Mouse (Mus musculus): ENCODE data around the gene Twnk. TPM values are rescaled to one million over a fixed set of nuclear protein-coding genes. Genes with fewer than 3 reads are reported as not detected.

Gene Twnk
- polyA plus RNA-seq, 1 experiment, result 7.2 TPM

DNA sequence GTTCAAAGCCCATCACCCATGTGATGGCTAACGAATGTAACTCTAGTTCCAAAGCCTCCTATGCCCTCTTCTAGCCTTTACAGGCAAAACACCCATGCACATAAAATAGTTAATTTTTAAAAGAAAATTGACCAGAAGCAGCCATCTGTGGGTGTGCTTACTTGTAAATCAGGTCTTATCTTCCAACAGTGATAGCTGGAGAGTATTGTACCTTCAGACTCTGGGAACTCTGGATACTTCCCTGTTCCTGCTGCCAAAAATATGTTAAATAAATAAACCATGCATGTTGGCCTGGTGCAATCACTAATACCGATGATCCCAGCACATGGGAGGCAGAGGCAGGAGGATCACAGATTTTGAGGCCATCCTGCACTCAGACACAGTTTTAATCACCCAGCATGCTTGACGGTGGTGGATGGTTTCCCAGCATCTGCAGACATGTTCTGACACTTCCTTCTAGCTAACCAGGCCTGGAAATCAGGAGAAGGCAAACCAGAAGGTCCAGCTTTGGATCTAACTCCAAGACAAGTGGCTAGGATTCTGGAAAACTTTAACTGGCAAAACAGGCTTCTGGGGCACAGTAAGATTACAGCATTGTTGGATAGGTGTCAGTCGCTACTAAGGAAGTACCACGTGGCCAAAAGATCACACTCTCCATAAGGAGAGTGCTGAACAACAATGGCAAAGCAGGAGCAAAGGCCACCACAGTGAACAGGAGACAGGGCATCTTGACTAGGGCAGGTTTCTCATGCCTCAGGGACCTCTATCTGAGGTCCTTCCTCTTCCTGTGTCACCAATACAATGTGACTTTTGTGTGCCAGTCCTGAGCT is 20.1 kb upstream of the Twnk start:
- WGBS, result 42% methylated on average over 5 of the region's 5 CpGs
- TF ChIP-seq CTCF (IDR thresholded peaks at IDR 0.05; ENCODE audit: insufficient read depth, low read length), result no peak
- no peak for TF ChIP-seq POLR2A (IDR thresholded peaks at IDR 0.05; ENCODE audit: borderline replicate concordance, extremely low read depth, low read depth, low read length)
- H3K4me1 ChIP-seq (ENCODE audit: control insufficient read depth, insufficient read depth, low read length), result peaks cover 2% of the 10 kb centered on the region; the same call in 1 of the 2 replicates
- H3K4me3 ChIP-seq (replicated peaks; ENCODE audit: extremely low read depth, low read depth, low read length), result no peak overlapping the region
- no peak for DNase-seq

DNA sequence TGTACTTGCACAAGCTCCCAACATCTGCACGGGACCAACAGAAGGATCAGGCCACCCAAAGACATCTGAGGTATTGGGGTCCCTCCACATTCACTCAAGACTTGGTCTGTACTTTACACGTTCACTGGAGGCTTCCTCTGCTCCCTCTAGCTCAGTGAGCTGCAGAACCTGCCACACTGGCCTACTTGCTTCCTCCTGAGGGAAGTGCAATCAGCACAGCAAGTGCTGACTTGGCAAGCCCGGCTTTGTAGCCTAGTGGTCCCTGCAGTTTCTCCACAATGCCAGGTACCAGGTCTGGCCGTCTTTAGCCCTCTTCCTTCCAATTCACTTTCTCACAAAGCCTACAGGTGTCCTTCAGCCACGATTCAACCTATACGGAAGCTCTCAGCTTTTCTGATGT is 18.5 kb upstream of the Twnk start:
- Histone ChIP-seq H3K4me1 (ENCODE audit: control insufficient read depth, insufficient read depth, low read length) (peaks cover 2% of the 10 kb centered on the region; the same call in 1 of the 2 replicates), H3K4me3 (replicated peaks; ENCODE audit: extremely low read depth, low read depth, low read length) (no peak overlapping the region)
- TF ChIP-seq POLR2A (IDR thresholded peaks at IDR 0.05; ENCODE audit: borderline replicate concordance, extremely low read depth, low read depth, low read length) (no peak), CTCF (IDR thresholded peaks at IDR 0.05; ENCODE audit: insufficient read depth, low read length) (no peak)
- DNase-seq, result no peak
- WGBS, result 75% methylated on average over 6 of the region's 6 CpGs

DNA sequence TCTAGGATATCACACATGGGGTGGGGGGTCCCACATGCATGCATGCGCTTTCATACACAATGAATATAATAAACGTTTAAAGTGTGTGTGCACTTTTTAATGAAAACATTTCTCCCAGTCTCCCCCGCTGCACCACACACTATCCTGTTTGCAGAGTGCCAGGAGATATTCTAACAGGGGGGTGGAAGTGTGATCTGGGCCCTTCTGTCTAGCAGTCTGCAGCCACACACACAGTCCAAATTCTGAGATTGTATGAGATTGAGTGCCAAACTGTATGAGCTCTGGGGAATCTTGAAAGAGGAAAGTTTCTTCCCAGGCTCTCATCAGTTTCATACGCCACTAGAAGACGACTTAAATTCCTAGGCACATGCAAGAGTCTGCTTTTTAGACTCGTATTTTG is 17.6 kb upstream of the Twnk start:
- 60% methylated on average over 6 of the region's 6 CpGs for WGBS

DNA sequence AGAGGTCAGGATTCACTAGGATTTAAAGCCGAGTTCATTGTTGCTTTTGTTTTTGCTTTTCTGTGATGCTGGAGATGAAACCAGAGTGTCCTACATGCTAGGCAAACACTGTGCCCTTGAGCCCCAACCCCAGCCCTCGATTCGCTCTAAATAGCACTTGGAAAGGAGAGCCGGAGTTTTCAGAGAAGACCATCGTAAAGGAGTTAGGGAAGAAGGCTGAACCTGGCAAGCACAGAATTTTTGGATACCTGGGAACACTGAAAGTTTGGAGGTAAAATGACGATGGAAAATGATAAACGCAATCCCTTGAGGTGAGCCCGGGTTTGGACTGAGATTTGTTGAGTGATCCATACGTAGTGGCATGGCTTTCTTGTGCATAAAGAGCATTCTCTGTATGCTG is 17.1 kb upstream of the Twnk start:
- peaks cover 2% of the 10 kb centered on the region; the same call in 1 of the 2 replicates for H3K4me1 ChIP-seq (ENCODE audit: control insufficient read depth, insufficient read depth, low read length)
- H3K4me3 ChIP-seq (replicated peaks; ENCODE audit: extremely low read depth, low read depth, low read length), result no peak overlapping the region
- 42% methylated on average over 9 of the region's 9 CpGs for WGBS
- no peak for TF ChIP-seq CTCF (IDR thresholded peaks at IDR 0.05; ENCODE audit: insufficient read depth, low read length)
- no peak for TF ChIP-seq POLR2A (IDR thresholded peaks at IDR 0.05; ENCODE audit: borderline replicate concordance, extremely low read depth, low read depth, low read length)
- DNase-seq, result no peak

More for the DNA sequence above, 17.6 kb upstream of the Twnk start:
- TF ChIP-seq CTCF (IDR thresholded peaks at IDR 0.05; ENCODE audit: insufficient read depth, low read length) (no peak), POLR2A (IDR thresholded peaks at IDR 0.05; ENCODE audit: borderline replicate concordance, extremely low read depth, low read depth, low read length) (no peak)
- Histone ChIP-seq H3K4me3 (replicated peaks; ENCODE audit: extremely low read depth, low read depth, low read length) (no peak overlapping the region), H3K4me1 (ENCODE audit: control insufficient read depth, insufficient read depth, low read length) (peaks cover 2% of the 10 kb centered on the region; the same call in 1 of the 2 replicates)
- no peak for DNase-seq

DNA sequence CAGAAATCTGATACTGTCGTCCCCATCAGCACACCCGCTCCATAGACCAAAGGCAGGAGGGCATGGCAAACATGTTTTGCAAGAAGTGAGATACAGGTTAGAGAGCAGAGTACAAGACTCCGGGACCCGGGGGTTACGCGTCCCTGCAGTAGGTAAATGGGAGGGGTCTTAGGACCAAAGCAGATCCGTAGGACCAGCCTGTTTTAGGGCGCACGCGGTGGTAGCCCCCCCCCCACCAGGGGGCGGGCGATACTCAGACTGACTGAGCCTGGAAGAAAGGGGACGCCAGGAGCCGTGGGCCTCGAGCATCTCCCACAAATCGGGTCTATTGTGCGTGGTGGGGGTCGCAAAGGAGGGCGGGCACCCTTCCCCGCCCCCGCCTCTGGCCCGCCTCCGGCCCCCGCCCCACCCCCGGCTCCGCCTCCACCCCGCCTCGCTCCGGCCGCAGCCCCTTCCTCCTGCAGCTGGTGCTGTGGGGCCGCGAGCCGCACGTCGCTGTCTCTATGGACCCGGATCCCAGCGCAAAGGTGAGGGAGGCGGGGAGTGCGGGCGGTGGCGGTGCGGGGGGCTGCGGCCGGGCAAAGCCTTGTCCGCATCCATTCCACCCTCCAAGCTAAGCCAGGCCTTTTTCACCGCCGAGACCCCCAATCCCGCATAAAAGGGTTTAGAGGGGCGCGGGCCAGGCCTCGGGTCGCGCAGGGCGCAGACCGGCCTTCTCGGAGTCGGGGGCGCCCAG is 16.5 kb upstream of the Twnk start, which contains the start of gene Sema4g:
Gene Sema4g, plus strand, starts transcription at position 271 of the 736 bp plus-strand sequence.
- Histone ChIP-seq H3K4me3 (replicated peaks; ENCODE audit: extremely low read depth, low read depth, low read length) (peak within 1 kb of the TSS; percentile 47), H3K4me1 (ENCODE audit: control insufficient read depth, insufficient read depth, low read length) (peaks cover 2% of the 10 kb centered on the region; the same call in 1 of the 2 replicates)
- DNase-seq, result peak; percentile 24
- TF ChIP-seq CTCF (IDR thresholded peaks at IDR 0.05; ENCODE audit: insufficient read depth, low read length) (no peak), POLR2A (IDR thresholded peaks at IDR 0.05; ENCODE audit: borderline replicate concordance, extremely low read depth, low read depth, low read length) (no peak)
- 2% methylated on average over 54 of the region's 58 CpGs for WGBS

DNA sequence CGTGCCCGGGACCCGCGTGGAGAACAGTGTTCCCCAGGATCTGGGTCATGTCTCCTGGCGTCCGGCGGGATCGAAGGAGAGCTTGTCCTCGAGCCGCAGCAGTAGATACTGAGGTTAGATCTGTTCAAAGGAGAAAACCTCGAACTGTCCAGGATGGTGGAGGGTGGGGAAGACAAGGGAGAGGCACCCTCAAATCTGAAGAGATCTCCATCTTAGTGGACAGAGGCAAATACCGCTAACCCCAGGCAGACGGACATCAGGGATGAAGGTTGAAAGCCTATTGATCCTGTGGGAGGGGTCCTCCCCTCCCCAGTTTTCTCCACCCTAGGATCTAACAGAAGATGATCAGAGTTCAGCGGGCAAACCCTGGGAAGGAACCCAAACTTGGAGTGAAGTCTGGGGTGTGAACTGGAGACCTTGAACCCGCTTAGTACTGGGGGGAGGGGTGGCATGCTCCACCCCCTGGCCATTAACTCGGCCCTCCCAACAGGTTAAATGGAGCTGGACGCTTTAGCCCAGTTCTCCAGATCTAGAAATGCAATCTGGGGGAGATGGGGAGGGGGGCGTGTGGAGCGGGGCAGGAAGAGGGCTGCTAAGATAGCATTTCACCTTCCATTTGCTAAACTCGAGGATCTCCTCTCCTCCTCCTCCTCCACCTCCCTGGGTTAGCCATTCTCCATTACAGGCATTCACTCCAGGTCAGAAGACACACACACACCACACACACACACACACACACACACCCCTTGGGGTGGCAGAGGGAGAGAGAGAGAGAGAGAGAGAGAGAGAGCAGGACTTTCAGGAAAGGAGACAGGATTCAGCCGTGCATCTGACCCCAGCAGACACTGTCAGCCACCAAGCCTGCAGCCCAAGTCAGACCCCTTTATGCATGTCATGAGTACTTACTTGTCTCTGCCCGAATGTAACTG is 15.6 kb upstream of the Twnk start:
- DNase-seq, result no peak
- TF ChIP-seq CTCF (IDR thresholded peaks at IDR 0.05; ENCODE audit: insufficient read depth, low read length) (no peak), POLR2A (IDR thresholded peaks at IDR 0.05; ENCODE audit: borderline replicate concordance, extremely low read depth, low read depth, low read length) (no peak)
- WGBS, result 16% methylated on average over 22 of the region's 22 CpGs
- H3K4me1 ChIP-seq (ENCODE audit: control insufficient read depth, insufficient read depth, low read length), result peaks cover 2% of the 10 kb centered on the region; the same call in 1 of the 2 replicates
- peak overlapping the region; percentile 47 for H3K4me3 ChIP-seq (replicated peaks; ENCODE audit: extremely low read depth, low read depth, low read length)

DNA sequence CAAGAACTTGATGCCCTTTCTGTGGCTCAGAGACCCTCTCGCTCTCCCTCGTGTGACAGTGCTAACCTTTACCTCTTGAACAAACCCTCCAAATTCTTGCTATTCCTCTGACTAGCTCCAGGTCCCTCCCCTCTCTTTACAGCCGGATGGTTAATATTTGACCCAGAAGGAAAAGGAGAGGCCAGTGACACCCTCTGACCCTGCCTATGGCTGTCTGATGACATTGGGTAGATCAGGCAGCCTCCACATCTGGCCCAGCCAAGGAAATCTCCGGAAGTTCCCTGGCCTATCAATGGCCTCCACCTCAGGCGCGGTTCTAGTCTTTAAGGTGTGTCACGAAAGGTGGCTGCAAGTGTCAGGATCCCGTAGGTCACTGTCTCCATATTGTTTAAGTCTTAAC is 14.4 kb upstream of the Twnk start:
- DNase-seq, result no peak
- TF ChIP-seq CTCF (IDR thresholded peaks at IDR 0.05; ENCODE audit: insufficient read depth, low read length), result no peak
- WGBS, result 69% methylated on average over 8 of the region's 8 CpGs
- no peak overlapping the region for H3K4me3 ChIP-seq (replicated peaks; ENCODE audit: extremely low read depth, low read depth, low read length)
- peaks cover 2% of the 10 kb centered on the region; the same call in 1 of the 2 replicates for H3K4me1 ChIP-seq (ENCODE audit: control insufficient read depth, insufficient read depth, low read length)

DNA sequence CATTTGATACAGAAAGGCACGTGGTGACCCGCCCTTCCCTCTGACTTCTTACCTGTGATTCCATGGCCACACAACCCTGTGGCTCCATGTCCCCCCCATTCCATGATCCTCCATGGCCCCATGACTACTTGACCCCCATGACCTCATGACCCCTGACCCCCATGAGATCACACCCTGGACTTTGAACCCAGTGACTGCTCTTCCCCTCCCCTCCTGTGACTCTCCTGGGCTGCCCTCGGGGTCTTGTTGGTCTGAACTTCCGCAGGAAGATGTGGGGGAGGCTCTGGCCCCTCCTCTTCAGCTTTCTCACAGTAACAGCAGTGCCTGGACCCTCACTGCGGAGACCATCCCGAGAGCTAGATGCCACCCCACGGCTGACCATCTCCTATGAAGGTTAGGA is 13.2 kb upstream of the Twnk start:
- no peak for DNase-seq
- WGBS, result 44% methylated on average over 7 of the region's 7 CpGs
- TF ChIP-seq POLR2A (IDR thresholded peaks at IDR 0.05; ENCODE audit: borderline replicate concordance, extremely low read depth, low read depth, low read length) (no peak), CTCF (IDR thresholded peaks at IDR 0.05; ENCODE audit: insufficient read depth, low read length) (no peak)
- no peak overlapping the region for H3K4me3 ChIP-seq (replicated peaks; ENCODE audit: extremely low read depth, low read depth, low read length)
- H3K4me1 ChIP-seq (ENCODE audit: control insufficient read depth, insufficient read depth, low read length), result peaks cover 2% of the 10 kb centered on the region; the same call in 1 of the 2 replicates

DNA sequence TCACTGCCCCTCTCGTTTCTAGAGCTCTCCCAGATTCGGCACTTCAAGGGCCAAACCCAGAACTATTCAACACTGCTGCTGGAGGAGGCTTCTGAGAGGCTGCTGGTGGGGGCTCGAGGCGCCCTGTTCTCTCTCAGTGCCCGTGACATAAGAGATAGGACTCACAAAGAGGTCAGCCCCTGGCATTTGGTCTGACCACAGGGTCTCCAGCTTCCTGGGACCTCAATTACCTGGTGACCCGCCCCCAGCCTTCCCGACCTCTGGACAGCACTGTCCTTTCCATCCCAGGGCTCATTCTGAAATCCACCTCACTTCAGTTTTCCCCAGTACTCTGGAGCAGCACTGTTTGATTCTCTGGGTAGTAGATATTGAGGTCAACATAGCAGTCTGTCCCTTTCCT is 12.8 kb upstream of the Twnk start:
- TF ChIP-seq CTCF (IDR thresholded peaks at IDR 0.05; ENCODE audit: insufficient read depth, low read length), result no peak
- TF ChIP-seq POLR2A (IDR thresholded peaks at IDR 0.05; ENCODE audit: borderline replicate concordance, extremely low read depth, low read depth, low read length), result no peak

More for the DNA sequence above, 12.8 kb upstream of the Twnk start:
- no peak for DNase-seq
- Histone ChIP-seq H3K4me3 (replicated peaks; ENCODE audit: extremely low read depth, low read depth, low read length) (no peak overlapping the region), H3K4me1 (ENCODE audit: control insufficient read depth, insufficient read depth, low read length) (peaks cover 2% of the 10 kb centered on the region; the same call in 1 of the 2 replicates)
- 62% methylated on average over 7 of the region's 7 CpGs for WGBS
